Mouse (Mus musculus): ENCODE results near the gene Drap1. TPM values are rescaled to one million over a fixed set of nuclear protein-coding genes. Genes with fewer than 3 reads are reported as not detected.

Drap1 gene
- 100 to 1,000 TPM; 301 to 320 TPM for total RNA-seq (2021)
- long read RNA-seq, experiment 1, transcript Drap1-203 (7 exons, 939 nt), result minor isoform, 14 of 391 reads
- long read RNA-seq, experiment 1, transcript Drap1-201 (7 exons, 992 nt), result major isoform, 332 of 391 reads
- long read RNA-seq, experiment 1, transcript Drap1-210 (7 exons, 727 nt), result minor isoform, 8 of 391 reads
- long read RNA-seq, experiment 1, transcript Drap1-204 (3 exons, 674 nt), result minor isoform, 5 of 391 reads
- long read RNA-seq, experiment 1, partial matches to known transcripts, result 18 of 391 reads
- long read RNA-seq, experiment 1, other reads (novel, unspliced or antisense), result 9 of 391 reads
- long read RNA-seq, experiment 2, transcript Drap1-203 (7 exons, 939 nt), result minor isoform, 15 of 257 reads
- long read RNA-seq, experiment 2, transcript Drap1-201 (7 exons, 992 nt), result major isoform, 207 of 257 reads
- long read RNA-seq, experiment 2, partial matches to known transcripts, result 20 of 257 reads
- long read RNA-seq, experiment 2, other reads (novel, unspliced or antisense), result 4 of 257 reads

DNA sequence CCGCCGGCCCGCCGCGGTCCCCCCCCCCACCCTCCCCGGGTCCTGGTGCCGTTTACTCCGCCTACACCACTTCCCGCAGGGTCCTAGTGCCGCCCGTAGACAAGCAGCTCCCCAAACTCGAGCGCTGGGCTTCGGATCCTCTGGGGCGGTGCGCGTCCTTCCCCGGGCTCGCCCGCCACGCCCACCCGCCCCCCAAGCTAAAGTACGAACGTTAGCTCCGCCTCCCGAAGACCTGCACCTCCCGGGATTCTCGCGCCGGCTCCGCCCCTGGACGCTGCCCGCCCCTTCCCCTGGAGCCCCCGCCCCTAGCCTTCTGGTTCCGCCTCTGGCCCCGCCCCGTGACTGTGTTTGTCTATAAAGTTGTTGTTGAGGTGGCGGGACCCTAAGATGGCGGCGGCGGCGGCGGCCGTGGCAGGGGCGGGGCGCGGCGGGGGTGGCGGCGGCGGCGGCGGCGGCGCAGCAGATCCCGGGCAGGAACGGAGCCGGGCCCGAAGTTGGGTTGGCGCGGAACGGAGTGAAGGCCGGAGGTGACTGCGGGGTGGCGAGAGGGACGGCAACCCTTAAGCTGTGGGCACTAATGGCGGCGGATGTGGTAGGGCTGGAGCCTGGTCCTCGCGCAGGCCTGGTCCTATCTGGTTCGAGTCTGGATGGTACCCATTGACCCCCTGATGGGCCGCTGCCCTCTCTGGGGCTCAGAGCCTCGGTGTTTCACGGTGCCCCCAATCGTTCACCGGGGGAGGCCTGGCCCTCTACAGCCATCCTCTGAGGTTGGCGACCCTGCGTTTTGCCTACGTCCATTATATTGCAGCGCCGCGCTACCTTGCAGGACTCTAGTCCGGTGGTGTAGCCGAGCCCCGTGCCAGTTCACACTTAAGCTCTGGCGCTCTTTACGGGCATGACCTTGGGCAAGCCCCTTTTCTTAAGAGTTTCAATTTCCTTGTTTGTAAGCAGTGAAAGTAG, at the start of gene Drap1, which contains the start of gene AI837181:
Gene Drap1 (minus strand): TSS at position 198 of the 960 bp plus-strand sequence.
Gene AI837181 (plus strand): TSS at position 363 of the 960 bp plus-strand sequence.
- peak; percentile 96 to 97 for DNase-seq

GRCm38 (mm10) chr19:5473720-5474119, 48.9 kb upstream of the Drap1 start, which contains the start of gene Efemp2:
TSS of gene Efemp2 (plus strand) at chr19:5473954.
- DNase-seq, result peak; percentile 87 to 92

DNA sequence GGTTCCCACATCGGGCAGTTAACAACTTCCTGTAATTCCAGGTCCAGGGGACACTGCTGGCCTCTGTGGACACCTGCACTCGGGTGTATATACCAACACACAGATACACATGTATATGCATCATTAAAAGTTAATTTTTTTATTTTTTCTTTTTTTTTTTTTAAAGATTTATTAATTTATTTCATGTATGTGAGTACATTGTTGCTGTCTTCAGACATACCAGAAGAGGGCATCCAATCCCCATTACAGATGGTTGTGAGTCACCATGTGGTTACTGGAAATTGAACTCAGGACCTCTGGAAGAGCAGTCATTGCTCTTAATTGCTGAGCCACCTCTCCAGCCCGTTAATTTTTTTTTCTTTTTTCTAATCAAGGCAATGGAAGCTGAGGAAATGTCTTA, 48.1 kb upstream of the Drap1 start:
- no peak for DNase-seq

- no peak for DNase-seq
Measured at GRCm38 (mm10) chr19:5471846-5472245, 47.1 kb upstream of the Drap1 start.

- DNase-seq, result no peak
Measured at GRCm38 (mm10) chr19:5468374-5468773, 43.6 kb upstream of the Drap1 start, which contains the start of gene Ctsw. TSS of gene Ctsw (minus strand) at chr19:5468507.

GRCm38 (mm10) chr19:5466916-5467500, 42.2 kb upstream of the Drap1 start:
- DNase-seq, result no peak

- DNase-seq, result no peak
Measured at GRCm38 (mm10) chr19:5465037-5465436, 40.3 kb upstream of the Drap1 start.

DNA sequence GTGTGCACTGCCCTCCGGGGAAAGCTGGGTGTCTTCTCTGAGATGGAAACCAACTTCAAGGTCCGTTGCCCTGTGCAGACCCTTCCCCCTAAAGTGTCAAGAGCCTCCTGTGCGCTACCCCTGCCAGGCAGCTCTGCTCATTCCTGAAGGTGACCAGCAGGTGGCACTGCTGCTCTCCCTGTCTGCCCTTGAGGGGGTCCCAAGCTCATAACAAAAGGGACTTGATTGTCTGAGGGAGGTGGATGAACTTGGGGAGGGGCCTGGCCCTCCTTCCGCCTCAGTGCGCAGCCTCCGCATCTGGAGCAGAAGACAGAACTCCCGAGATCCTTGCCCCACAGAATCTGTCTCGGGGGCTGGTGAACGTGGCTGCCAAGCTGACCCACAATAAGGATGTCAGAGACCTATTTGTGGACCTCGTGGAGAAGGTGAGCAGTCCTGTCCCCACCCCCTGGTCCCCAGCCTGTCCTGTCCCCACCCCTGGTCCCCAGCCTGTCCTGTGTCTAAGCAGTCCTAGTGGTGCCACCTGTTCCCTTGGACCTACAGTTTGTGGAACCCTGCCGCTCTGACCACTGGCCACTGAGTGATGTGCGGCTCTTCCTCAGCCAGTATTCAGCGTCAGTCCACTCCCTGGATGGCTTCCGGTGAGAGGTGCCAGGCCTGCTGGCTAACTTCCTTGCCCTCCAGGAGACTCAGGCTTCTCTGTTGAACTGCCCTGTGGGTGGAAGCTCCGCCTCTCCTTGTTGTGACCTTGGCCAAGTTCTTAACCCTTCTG, 39.2 kb upstream of the Drap1 start:
- peak; percentile 52 to 72 for DNase-seq

DNA sequence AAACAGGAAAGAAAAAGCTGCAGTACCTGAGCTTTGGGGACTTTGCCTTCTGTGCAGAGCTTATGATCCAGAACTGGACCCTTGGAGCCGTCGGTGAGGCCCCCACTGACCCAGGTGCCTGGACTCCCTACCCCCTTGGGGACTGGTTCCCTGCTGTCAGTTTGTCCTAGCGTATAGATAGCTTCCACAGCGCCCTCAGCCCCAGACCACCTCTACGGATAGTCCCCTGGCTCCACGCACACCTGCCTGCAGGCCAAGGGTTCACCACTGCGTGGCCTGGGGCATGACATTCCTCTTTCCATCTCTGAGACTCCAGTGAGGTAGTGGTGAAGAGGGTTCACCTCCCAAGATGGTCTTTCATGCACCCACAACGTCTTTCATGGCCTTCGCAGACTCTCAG, 38.4 kb upstream of the Drap1 start:
- DNase-seq, result no peak

- DNase-seq, result no peak
Measured at GRCm38 (mm10) chr19:5461411-5461810, 36.6 kb upstream of the Drap1 start.

- DNase-seq, result peak; percentile 90 to 92
Measured at GRCm38 (mm10) chr19:5460465-5460911, 35.7 kb upstream of the Drap1 start, which contains the start of gene Fibp. TSS of gene Fibp (plus strand) at chr19:5460615.

DNA sequence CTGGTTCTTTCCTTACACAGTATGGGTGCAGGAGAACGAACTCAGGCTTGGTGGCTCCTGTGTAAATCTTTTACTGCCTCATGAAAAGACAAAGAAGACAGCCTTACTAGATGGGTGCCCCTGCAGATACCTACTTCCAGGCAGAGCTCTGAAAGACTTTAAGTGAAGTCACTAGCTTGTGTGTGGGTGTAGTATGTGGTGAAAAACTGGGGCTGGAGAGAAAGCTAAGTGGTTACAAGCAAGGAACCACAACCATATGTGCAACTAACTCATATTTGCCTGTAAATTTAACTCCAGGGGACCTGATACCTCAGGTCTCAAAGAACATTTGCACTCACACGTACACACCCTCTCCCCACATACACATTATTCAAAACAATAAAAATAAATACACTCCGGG, 35.1 kb upstream of the Drap1 start:
- DNase-seq, result no peak

- DNase-seq, result peak; percentile 48 to 53
Measured at GRCm38 (mm10) chr19:5459019-5459418, 34.2 kb upstream of the Drap1 start.

DNA sequence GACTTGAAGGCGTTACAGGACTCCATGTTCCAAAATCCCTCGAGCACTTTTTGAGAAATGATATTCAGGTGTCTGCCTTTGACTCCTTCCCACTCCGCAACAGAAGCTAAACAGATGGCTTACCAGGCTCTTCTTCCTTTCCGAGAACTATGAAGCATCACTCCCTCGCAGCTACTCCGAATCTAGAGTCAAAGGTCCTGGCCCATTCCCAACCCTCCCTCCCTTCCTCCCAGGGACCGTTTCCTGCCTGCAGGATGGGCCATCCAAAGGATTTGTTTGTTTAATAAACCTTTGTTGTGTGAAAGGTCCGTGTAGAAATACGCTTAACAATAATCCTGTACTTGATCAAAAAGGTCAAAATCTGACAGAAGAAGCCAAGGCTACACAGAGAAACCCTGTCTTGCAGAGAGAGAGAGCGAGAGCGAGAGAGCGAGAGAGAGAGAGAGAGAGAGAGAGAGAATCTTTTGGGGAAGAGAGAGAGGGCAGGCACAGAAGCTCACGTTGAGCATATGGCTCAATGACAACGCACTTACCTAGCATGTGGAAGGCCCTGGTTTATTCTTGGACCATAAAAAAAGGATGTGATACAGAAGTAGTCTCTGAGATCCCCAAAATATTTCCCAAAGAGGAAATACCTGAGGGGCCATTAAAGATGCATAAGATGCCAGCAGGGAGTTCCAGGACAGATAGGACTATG, 33.1 kb upstream of the Drap1 start, which contains the start of gene Ccdc85b:
Gene Ccdc85b (minus strand): TSS at position 149 of the 697 bp plus-strand sequence.
- DNase-seq, result no peak

- DNase-seq, result peak; percentile 97
Measured at GRCm38 (mm10) chr19:5456922-5457745, 32.4 kb upstream of the Drap1 start.

DNA sequence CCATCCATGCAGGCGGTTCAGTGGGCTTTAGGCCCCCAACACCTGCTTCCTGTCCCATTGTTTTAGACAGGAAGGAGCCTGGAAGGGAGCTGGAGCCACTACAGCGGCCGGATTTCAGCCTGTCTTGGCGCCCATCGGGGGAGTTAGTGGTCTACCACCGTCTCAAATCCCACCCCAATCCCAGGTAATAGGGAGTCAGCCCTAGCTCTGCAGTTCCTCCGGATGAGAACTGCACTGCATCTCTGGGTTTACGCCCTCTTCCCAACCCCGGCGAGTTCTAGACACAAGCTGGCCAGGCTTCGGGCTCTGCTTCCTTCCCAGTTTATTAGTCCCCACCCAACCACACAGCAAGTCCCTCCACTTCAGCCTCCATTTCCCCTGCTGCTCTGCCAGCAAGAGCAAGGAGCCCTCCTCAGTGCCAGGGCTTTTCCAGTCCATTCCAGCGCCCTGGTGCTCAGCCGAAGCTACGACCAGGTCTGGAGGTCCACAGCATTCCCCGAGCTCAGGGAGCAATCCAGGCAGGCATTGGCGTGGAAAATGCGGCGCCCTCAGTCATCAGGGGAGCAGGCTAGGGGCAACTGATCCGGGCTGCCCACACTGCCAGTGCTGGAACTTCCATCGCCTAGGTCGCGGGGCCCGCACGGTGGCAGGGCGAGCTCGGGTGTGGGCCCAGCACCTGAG, 31.6 kb upstream of the Drap1 start:
- peak; percentile 69 to 76 for DNase-seq

DNA sequence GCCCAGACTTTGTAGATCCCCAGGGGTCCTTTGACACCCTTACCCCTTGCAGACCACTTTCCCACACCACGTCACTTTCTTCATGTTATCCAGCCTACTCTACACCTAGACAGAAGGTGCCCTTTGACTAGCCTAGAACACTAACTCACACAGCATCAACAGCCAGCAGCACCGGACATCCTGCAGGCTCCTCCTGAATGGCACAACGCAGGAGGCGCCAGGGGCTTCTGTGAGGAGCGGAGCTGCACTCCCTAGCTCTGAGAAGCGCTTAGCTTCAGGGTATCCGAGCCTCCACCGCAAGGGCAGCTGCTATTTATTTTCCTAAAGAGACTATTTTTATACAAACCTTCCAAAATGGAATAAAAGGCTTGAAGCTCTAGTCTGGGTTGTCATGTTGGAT, 30.8 kb upstream of the Drap1 start:
- peak in 1 of 2 experiments; percentile 33 for DNase-seq

- DNase-seq, result no peak
Measured at GRCm38 (mm10) chr19:5455037-5455436, 30.3 kb upstream of the Drap1 start.

DNA sequence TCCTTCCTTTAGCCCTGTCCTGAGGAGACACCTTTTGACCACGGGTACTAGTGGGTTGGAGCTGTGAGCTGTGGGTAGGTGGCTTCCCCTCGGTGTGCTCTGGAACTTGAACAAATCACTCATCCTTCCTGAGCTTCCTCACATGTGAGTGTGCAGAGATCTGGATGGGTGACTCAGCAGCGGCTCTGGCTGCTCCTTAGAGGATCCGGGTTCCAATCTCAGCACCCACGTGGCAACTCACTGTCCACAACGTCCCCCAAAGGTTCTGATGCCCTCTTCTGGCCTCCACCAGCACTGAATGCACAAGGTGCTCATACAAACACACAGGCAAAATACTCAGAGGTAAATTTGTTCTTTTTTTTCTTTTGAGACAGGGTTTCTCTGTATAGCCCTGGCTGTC, 27.0 kb upstream of the Drap1 start:
- no peak for DNase-seq

Data from heart, adult 18-20 months (tissue).